23 mouse cellular contexts compared by ENCODE assay signal in genomic region chr5:72826445-72826844, GRCm38 (mm10).
"Had no signal": no experiment of that assay in that cellular context is flagged by ENCODE, and none has a peak within 500 bp of the region (broad histone marks: within the 10 kb centered on the region; RNA-seq: fewer than 3 reads in every experiment).

No protein-coding gene starts in this region.

- H3K27ac ChIP-seq: gastrocnemius, adult 2 months; heart, adult 2 months; hindbrain, embryonic 10.5 days; hindbrain, embryonic 12.5 days; hindbrain, embryonic 14.5 days; intestine, embryonic 15.5 days; kidney, postnatal 0 days; layer of hippocampus, adult 2 months; left cerebral cortex, adult 2 months; limb, embryonic 10.5 days; limb, embryonic 12.5 days; liver, embryonic 13.5 days; liver, embryonic 15.5 days had no signal

- H3K36me3 ChIP-seq: hindbrain, embryonic 10.5 days; hindbrain, embryonic 12.5 days; intestine, embryonic 15.5 days; limb, embryonic 10.5 days; limb, embryonic 12.5 days; liver, embryonic 13.5 days; liver, embryonic 15.5 days had no signal

- H3K9me3 ChIP-seq: hindbrain, embryonic 10.5 days; hindbrain, embryonic 12.5 days; intestine, embryonic 15.5 days; limb, embryonic 10.5 days; limb, embryonic 12.5 days; liver, embryonic 13.5 days; liver, embryonic 15.5 days had no signal

- H3K4me1 ChIP-seq: hindbrain, embryonic 12.5 days; intestine, embryonic 15.5 days; limb, embryonic 10.5 days; limb, embryonic 12.5 days; liver, embryonic 13.5 days; liver, embryonic 15.5 days had no signal

- ATAC-seq: forebrain, embryonic 16.5 days; hindbrain, embryonic 16.5 days; inflammation-experienced regulatory T-cells, adult 6 months; intestine, embryonic 15.5 days had no signal

- H3K4me2 ChIP-seq: heart, embryonic 11.5 days; hindbrain, embryonic 12.5 days; hindbrain, embryonic 14.5 days; intestine, embryonic 15.5 days; limb, embryonic 12.5 days; liver, embryonic 13.5 days; liver, embryonic 15.5 days had no signal

- H3K9ac ChIP-seq: hindbrain, embryonic 12.5 days; hindbrain, embryonic 14.5 days; intestine, embryonic 15.5 days; limb, embryonic 12.5 days; liver, embryonic 13.5 days; liver, embryonic 15.5 days had no signal

- H3K27me3 ChIP-seq: hindbrain, embryonic 12.5 days; intestine, embryonic 15.5 days; limb, embryonic 12.5 days; liver, embryonic 13.5 days; liver, embryonic 15.5 days had no signal

- DNase-seq: gastrocnemius, adult 2 months; gastrocnemius, postnatal 10 days; gastrocnemius, postnatal 25 days; heart, adult 2 months; heart, postnatal 10 days; heart, postnatal 4 days; kidney, adult 18-20 months; kidney, postnatal 4 days; liver, embryonic 13.5 days had no signal

- H3K4me3 ChIP-seq: gastrocnemius, adult 2 months; heart, adult 2 months; hindbrain, embryonic 10.5 days; hindbrain, embryonic 12.5 days; intestine, embryonic 15.5 days; layer of hippocampus, adult 2 months; left cerebral cortex, adult 2 months; limb, embryonic 10.5 days; limb, embryonic 12.5 days; liver, embryonic 13.5 days; liver, embryonic 15.5 days had no signal
